Mouse (Mus musculus) thymus, postnatal 14 days (tissue): Measurements from ENCODE around the gene Tefm.
"Not testable (repeated sequence)": the region's sequence is repeated elsewhere in the genome, so short reads cannot be mapped to it uniquely, and the experiment has no call there.

Source experiments
- DNase-seq: peaks from one replicate; pipeline ENCODE4 v3.0.0; 2021

Gene Tefm

DNA sequence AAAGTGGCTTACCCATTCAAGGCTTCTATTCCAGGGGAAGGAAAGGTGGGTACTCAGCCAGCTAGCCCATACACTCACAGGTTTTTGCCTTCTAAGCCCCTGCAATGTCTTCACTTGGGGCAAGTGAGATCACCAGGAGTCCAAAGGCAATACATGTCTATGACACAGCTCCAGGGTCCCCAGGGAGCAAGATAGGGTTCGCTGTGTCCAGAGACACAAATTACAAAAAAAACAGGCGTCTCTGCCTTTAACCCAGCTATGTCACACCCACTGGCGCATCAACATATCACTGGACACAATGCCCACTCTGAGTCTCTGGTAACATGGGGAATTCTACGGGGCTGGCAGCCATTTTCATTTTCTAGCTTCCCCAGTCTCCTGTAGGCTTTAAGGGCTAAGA is 14.0 kb upstream of the Tefm start:
- DNase-seq = no peak

DNA sequence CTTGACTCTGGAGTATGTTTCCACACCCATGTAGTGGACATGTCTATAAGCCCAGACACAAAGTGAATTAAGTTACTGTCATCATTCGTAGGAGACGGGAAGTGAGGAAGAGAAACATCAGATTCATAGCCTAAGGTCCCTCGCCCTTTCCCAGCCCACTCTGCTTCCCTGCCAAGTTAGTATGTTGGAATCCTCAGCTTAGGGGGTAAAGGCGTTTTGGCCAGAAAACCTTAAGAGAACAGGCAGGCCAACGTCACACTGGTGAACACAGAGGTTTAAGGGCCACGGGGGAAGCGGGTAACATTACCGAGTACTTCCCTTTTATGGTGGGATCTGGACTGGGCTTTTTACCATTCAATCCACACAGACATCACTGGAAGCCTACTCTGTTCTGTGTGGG is 13.6 kb upstream of the Tefm start:
- no peak for DNase-seq

DNA sequence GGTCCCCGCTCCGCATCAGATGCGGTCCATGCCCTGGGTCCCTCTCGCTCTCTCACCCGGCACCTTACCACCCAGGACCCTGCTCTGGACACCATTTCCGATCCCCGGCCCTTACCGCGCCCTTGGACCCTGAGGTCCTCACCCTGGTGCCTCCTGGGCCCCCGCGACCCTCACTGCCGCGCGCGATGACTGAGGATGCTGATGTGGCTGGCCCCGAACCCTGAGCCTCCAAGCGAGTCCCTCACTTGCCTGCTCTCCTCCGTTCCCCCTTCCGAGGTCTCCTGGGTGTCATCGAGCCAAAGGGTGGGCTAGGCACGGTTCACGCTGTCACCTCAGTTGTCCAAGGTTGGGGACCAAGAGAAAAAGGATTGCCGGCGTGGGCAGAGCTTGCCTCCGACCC is 12.5 kb upstream of the Tefm start:
- peak; percentile 12 for DNase-seq

DNA sequence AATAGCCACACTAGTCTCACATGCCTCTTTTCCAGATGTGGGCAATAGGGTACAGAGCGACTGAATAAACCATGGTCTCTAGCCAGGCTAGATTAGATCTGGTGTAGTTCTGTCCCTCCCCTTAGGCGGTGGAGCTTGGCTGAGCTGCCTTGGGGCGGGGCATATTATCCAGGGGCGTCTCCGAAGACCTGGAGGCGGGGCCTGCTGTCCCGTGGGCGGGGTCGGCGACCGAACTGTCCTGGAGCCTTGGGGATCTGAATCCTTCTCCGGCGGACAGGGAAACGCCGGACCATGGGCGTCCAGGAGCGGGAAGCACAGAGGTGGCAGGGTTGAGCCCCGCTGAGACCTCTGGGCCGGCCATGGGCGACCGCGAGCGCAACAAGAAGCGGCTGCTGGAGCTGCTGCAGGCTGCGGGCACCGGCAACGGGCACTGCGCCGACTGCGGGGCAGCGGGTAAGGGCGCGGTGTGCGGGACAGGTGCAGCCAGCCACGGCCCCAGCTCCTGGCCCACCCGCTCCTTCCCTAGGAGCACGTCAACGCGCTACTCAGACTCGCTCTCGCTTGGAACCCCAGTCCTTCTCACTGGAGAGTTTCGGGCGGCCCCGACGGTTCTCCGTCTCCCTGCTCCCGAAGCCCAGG is 12.0 kb upstream of the Tefm start, which contains the start of gene Adap2:
TSS of gene Adap2 (plus strand) at position 249 of the 639 bp plus-strand sequence.
- DNase-seq = peak; percentile 85

DNA sequence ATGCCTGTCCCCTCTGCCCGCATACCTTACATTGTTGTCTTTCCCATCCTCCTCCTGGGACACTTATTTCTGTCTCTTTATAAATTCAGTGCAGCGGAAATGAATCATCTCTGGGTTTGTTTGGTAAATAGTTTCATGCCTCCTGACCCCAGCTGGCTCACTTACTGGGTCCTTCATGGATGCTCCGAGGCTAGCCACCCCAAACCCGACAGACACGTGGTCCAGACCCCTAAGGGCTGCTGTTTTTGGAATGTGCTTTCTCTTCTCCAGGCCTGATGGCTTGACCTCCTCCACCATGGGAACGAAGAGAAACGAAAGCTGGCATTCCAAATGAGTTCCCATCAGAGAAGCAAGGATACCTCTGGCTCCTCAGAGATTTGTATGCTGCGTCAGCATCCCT is 10.4 kb upstream of the Tefm start:
- DNase-seq = no peak

DNA sequence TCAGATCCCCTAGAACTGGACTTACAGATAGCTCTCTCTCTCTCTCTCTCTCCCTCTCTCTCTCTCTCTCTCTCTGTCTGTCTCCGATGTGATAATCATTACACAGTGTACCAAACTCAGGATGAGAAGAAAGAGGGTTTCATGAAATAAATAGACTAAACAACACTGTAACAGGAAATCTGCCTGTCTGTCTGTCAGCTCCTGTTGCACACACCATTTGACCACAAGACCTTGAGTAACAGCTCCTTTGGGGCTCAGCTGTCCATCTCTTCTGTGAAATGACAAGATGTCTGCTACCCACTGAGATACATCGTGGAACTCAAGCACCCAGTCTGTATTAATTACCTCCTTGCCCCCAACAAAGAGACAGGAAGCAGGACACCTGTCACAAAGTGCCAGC is 9.6 kb upstream of the Tefm start:
- no peak for DNase-seq

DNA sequence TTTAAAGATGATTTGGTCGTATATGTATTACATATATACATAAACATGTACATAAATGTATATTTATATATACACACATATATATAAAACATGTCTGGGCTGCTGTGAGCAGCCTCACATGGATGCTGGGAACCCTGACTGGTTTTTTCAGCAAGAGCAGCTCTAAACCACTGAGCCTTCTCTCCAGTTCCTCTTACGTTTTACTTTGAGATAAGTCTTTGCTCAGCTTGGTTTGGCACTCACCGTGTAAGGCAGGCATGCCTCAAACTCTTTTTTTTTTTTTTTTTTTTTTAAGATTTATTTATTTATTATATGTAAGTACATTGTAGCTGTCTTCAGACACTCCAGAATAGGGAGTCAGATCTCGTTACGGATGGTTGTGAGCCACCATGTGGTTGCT is 8.6 kb upstream of the Tefm start:
- DNase-seq = no peak

DNA sequence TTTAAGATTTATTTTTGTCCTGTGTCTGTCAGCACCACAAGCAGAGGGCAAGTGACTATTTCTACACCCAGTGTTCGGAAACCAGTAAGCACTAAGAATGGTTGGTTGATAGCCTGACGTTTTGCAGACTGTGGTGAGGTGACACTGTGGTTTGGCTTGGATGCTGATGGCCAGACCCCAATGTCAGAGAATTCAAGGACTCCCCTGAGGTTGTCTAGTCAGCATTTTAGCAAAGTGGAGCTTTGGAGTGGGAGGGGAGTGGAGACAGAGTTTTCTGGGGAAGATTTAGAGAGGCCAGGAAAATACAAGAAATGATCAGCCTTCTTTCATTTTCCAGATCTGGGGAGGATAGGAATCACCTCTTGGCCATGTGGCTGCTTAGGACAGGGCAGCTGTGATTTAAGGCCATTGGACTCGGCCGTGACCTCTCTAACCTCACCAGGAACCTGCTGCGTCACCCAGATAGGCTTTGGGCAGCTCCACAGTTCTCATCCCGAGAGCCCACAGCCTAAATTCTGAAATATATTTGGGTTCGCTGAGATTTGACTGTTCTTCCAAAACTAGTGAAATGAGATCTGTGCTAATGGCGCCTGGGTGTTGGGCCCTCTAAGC is 7.5 kb upstream of the Tefm start:
- no peak for DNase-seq

DNA sequence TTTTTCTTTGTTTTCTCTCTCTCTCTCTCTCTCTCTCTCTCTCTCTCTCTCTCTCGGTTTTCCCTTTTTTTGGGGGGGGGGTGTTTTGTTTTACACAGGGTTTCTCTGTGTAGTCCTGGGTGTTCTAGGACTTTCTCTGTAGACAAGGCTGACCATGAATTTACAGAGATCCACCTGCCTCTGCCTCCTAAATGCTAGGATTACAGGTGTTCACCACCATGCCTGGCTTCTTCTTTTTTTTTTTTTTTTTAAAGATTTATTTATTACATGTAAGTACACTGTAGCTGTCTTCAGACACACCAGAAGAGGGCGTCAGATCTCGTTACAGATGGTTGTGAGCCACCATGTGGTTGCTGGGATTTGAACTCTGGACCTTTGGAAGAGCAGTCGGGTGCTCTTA is 7.0 kb upstream of the Tefm start:
- not testable (repeated sequence) for DNase-seq

DNA sequence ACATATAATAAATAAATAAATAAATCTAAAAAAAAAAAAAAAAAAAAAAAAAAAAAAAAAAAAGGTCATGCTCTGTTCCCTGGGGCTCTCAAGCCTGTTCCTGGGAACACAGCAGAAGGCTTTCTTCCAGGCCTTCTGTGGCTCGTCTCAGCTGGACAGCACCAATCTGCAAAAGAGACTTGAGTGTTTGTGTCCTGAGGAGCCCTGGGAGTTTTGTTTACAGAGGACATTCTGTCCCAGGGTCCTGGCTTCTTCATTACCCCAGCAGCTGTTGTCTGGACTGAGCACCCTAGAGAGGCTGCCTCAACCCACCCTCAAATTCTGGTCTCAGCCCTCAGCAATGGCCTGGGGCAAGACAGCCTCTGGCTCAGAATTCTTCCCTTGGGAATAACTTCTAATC is 6.3 kb upstream of the Tefm start:
- no peak for DNase-seq

DNA sequence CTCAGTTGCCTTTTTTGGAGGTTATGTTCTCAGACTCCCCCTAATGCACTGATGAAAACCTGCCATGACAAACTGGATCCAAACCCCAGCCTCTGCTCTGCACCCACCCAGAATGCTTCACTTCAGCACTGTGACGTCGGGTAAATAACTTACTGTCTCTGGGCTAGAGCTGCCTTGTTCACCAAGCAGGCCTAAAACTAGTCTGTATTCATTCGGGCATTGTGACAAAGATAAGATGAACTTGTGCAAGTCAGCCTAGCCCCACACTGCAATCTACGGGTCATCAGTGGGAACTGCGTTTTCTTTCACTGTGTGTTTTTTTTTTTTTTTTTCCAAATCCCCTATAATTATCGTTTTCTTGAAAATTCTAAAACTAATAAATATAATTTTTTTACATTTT is 5.8 kb upstream of the Tefm start:
- DNase-seq = peak; percentile 24

DNA sequence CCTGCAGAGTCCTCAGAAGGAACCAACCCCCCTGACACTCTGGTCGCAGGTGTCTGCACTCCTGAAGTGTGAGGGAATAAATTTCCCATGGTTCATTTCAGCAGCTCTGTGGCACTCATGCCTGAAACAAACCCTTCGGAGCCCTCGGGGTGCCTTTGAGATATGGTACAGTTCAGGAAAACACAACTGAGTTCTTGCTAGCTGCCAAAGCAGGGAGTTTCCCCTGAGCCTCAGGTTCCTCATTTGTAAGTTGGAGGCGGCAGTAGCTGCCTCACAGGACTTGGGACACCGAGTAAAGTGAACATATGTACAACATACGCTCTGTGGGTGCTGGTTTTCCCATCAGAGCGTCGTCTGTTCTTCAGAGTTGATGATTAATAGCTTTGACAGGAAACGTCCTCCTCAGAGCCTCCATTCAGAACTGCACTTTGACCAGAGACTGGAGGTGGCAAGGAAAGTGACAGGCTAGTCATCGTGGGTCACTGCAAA is 3.9 kb upstream of the Tefm start:
- DNase-seq = peak; percentile 34

DNA sequence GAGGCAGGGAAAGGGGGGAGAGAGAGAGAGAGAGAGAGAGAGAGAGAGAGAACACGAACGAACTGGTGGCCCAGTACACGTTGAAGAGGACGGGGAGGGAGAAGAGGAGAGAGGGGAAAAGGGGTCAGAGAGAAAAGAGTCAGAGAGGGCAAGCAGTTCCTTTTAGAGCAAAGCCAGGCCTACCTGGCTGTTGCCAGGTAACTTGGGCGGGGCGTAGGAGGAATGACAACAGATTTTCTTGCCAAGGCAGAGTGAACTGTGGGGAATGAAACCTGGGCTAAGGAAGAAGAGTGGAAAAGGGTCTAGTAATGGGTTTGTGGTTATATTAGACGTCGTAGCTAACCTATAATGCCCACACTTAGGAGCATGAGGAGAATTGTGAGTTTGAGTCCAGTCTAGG is 897 bp upstream of the Tefm start:
- no peak for DNase-seq

DNA sequence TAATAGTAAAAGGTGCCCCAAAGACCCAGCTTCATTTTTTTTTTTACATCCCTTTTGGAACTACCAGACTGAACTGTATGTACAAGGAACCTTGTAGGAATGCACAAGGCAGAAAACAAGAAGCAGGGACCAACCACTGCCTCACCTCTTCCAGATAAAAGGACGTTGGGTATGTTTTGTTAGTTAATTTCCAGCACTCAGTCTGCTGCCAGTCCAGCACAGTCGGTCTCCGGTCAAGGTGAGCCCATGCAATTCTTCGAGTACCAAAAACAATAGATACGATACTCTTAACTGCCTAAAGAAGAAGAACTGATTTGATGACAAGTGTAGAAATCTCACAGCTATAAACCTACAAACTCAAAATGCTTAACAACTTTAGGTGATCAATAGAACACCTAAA is 4.2 kb downstream of the Tefm start:
- DNase-seq = no peak

DNA sequence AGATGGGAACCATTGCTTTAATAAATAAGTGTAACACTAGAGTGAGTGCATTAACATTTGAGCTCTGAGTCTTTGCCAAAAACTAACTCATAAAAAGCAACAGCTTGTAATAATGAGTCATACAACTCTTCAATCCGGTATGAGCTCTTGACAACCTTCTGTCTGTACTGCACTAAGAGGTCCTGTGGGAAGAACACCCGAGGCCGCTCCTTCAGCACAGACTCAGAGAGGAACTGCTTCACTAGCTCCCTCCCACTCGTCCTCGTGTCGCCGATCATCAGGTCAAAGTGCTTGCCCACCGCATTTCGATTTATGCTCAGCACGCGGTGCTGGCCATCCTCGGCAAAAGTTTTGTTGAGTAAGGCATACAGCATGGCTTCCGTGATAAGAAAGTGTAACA is 5.2 kb downstream of the Tefm start:
- peak; percentile 13 for DNase-seq

DNA sequence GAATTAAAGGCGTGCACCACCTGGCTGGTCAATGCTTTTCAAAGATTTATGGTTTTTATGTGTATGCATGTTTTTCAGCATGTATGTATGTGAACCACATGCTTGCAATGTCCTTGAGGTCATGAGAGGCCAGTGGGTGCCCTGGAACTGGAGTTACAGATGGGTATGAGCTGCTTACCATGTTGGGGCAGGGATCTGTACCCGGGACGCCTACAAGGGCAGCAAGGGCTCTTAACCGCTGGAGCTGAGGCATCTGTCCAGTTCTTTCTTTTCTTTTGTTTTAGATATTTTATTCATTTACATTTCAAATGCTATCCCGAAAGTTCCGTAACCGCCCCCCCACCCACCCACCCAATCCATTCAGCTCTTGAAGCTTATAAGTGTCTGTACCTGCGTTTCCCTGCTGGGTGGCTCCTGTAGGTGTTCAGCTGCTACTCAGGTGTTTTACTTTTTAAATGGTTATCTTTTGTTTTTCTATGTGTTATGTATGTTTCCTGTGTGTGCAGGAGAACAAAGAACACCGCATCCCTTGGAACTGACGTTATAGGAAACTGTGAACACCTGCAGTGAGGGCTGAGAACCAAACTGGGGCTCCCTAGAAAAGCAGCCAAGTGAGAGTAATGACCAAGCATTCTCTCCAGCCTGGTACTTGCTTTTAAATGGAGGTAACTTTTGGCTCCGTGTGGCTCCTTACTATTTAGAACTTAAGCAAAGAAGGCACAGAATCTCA is 5.9 kb downstream of the Tefm start:
- DNase-seq = peak; percentile 70

DNA sequence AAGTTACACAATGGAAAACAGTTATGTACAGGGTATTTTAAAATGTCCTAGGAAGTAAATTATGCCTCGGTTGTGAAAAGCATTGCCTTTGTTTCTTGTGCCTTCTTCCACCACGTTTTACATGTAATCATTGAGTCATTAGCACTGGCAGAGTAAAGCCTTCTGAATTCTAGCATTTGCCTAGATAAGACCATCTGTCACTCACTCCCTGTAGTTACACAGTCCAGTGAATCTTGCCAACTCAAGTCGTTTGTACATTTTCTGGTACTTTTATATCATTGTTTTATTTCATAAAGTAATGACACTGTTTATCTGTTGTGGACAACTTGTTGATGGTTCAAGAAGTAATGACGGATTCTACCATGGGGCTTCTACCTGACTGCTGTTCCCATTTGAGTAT is 7.2 kb downstream of the Tefm start:
- DNase-seq = no peak

DNA sequence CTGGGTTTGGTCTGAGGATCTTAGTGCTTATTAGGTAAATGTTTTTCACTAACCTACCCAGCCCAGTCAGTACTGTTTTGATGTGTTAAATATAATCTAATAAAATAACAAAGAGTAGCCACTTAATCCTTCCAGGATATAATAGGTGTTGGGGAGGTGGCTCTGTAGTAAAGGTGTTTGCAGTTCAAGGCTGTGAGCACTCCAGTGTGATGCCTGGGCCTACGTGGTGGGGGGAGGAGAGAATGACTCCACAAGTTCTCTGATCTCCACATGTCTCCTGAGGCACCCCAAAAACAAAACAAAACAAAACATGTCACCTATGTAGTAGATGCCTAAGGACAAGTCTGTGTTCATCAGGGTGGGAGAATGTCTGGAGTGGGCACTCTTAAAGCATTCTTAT is 9.9 kb downstream of the Tefm start:
- no peak for DNase-seq

DNA sequence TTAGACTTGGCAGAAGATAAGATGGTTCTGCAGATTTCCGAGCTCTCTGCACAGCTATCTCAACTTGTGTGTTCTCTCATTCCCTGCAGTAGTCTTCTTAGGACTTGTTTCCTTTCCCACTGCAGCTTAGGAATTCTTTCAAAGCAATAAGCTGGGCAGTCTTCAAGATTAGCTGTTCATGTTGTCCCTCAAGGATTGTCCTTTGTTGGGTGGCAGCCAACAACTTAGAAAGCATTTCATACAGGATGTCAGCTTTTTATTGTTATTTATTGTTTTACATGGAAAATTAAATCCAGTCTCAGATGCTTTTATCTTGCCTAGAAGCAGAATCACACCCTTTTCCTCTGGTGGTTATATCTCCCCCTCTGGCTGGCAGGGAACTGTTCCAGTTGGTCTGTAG is 25.6 kb downstream of the Tefm start:
- DNase-seq = no peak

DNA sequence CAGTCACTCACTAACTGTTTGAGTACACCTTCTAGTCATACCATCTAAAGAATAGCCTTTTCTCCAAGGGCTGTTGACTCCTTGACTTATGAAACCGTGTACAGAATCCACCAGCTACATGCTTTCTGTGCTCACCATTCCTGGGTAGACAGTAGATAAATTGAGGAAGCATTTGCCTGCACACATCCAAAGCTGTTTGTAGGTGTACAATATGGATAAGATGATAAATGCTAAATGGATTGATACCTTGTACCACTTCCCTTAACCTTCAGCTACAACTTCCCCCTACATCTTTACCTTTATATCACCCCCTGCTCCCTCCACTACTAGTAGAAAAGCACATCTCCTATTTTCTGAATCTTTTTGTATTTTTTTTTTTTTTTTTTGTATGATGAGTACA is 37.6 kb downstream of the Tefm start:
- DNase-seq = no peak

DNA sequence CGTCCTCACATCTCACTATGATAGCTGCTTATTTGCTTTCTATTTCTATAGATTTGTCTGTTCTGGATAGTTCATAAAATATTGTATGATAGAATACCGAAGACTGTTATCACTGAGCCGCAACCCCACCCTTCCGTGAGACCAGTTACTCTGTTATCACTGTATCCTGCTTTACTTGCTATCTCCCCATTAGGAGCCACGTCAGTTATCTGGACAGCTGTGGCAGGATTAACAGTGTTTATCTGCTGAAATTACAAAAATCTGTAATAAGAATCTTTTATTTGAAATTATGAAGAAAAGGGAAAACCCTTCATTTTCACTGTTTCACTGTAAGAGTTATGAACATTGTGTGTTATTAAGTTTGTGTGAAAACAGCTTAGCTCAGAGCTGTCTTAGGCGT is 40.7 kb downstream of the Tefm start:
- DNase-seq = no peak

DNA sequence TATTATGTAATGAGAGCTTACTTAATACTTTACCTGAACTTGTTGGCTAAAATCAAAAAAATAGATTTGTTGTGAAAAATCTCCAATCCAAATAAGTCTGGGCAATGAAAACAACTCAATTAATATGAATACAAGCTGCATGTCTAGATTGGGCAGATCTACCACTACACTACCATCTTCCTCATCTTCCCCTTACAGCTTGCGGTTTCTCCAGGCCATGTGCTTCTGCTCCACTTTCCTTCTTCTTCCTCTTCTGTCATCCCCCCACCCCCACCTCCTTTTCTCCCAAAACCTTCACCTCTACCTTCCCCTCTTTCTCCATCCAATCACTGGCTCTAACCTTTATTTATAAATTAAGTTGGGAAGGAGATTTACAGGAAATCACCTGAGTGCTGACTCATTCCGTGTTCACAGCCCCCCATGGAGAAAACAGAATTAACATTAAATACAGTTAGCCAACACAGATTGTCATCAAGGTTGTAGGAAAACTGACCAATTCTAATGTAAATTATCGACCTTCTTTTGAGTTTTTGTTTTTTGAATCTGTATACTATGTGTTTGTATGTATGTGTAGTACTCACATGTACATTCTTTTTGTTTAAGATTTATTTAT is 43.4 kb downstream of the Tefm start:
- DNase-seq = no peak

DNA sequence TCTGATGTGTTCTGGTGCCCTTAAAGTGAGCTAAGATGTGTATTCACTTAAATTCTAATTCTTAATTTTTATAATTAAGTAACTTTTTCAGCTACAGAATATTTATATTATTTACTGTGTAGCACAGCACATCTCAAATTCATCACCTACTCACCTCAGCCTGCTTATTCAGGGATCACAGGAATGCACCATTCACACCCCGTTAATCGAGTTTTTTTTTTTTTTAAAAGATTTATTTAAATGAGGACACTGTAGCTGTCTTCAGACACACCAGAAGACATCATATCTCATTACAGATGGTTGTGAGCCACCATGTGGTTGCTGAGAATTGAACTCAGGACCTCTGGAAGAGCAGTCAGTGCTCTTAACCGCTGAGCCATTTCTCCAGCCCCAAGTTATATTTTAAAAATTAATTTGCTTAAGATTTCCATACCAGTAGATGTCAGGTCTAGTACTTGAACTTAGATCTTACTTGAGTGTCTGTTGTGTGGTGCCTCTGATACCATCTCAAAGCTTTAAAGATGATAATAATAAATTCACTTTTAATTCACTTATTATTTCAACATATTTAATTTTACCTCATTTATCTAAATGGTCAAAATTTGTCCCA is 51.3 kb downstream of the Tefm start:
- DNase-seq = no peak

DNA sequence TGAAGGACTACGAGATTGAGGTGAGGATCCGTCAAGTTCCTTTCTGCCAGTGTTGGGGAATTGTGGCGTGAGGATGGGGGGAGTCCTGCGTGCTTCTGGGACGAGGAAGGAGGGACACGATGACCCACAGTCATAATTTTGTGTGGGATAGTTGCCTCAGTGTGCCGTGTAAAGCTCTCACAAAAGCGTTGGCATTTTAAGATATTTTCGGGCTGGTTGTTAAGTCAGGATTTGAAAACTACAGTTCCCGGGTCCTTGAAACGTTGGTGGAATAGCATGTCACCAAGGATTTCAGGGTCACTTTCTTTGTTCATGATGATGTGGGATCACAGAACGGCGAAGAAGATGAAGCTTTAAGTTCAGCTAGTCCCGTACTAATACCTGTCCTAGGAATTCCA is 52.2 kb downstream of the Tefm start:
- DNase-seq = no peak
